Mouse (Mus musculus) adrenal gland, adult 2 months (tissue): ENCODE data around the gene Exoc3. TPM values are rescaled to one million over a fixed set of nuclear protein-coding genes. Genes with fewer than 3 reads are reported as not detected.

Experiments used
- DNase-seq: peaks from one replicate; pipeline ENCODE4 v3.0.0; 2021
- long read RNA-seq: library from polyadenylated mRNA; stranded (forward); transcript quantifications from one replicate; pipeline ENCODE4 v2.0.0, GENCODE M21; 2021
- polyA plus RNA-seq: library from polyadenylated mRNA; depleted of rRNA; stranded (reverse); fragments of >200 nt; gene quantifications from 2 replicates; pipeline ENCODE4 v1.2.3, GENCODE M21; 2012; rRNA removed
- total RNA-seq, 2 experiments: library from RNA; stranded (reverse); gene quantifications; 2 replicates each; pipeline ENCODE4 v1.2.3; 2021

Gene Exoc3
- 10 to 100 TPM; 54.2 to 69.9 TPM for total RNA-seq
- polyA plus RNA-seq, result 30.0 and 40.0 TPM in 2 replicates
- long read RNA-seq, full-length matches to known transcripts, result 48 of 64 reads
- long read RNA-seq, partial matches to known transcripts, result 6 of 64 reads
- long read RNA-seq, other reads (novel, unspliced or antisense), result 10 of 64 reads

DNA sequence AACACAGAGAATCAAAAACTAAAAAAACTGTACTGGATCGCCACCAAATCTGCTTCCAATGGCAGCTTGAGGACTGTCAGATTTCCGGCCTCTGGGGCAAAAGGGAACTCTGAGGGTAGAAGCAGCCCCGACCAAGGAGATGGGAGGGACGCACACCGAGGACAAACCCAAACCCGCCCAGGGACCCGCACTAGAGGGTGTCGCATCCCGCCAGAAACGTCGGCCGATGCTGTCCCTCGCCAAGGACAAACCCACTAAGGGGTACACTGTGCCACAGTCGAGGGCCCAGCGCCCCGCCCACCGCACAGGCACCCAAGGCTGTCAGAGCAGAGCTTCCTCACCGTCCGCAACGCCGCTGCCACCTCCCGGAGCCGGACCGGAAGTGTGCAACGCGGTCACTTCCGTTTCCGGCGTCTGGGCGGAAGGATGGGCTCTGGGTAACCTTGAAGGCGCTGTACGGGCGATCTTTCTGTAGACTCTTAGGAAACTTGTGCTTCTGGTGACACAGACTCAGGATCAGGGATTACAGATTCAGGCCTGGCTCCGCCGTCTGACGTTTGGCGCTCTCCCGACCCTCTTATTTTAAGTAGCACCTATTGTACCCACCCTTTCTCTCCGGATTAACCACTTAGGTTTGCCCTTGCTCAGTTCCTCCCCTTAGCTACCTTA, at the start of gene Exoc3:
TSS of gene Exoc3 (minus strand) at position 416 of the 669 bp plus-strand sequence.
- DNase-seq, result peak; percentile 94

DNA sequence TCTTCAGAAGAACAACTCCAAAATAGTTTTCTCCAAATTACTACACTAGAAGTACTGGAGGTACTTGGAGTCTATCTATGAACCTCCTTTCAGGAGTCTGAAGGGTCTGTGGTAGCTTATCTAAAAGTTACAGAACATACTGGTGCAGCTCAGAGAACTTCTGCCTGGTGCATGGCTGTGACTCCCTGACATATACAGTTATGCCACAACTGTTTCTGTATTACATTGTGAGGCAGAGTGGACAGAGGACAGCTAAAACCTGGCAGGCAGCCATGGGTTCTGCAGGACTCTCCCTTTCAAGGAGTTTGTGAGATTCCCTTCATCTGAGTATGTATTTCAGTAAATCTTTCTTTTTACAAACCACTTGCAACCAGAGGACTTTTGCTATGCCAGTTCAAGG, 38.0 kb upstream of the Exoc3 start:
- DNase-seq, result peak; percentile 45

DNA sequence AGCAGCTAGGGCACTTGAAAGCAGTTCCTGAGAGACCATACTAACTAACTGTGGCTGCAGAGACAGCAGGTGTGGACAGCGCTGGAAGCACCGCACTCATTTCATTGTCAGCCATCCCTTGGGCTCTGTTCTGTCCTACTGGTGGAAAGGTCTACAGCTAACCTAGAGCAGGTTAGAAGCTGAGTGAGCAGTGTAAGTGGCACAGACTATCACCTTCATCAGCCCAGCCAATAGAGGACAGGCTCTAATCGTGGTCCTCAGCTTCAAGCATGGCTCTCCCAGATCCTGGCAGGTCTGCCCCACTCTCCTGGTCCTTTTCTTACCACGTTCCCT, 37.3 kb upstream of the Exoc3 start:
- no peak for DNase-seq

DNA sequence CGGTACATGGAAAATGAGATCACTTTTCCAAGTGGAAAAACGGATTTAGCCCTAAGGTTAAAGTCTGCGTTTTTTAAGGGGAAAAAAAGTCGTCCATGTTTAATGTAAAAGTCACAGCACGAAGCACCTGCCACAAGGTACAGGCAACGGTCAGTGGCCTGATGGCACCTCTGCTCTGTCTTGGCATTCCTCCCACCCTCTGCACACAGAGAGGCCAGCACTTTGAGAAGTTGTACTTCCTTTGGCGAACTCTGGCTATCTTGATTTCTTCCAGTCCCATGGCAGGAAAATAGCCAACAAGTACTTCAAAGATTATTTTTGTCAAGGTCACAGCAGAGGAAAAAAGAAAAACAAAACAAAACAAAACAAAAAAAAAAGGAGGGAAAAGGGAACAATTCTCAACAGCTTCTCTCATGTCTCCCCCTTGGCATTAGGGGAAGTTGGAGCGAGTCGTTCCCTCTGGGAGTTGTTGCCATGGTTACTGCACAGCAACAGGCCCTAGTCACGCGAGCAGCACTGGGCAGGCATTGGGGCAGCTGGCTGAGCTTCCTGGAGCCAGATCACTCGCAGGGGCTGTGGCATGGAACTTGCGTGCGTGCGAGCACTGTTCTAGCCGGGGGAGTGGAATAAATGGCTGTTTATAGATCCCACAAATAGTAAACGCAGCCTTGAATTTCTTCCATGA, 36.8 kb upstream of the Exoc3 start:
- DNase-seq, result peak; percentile 84

DNA sequence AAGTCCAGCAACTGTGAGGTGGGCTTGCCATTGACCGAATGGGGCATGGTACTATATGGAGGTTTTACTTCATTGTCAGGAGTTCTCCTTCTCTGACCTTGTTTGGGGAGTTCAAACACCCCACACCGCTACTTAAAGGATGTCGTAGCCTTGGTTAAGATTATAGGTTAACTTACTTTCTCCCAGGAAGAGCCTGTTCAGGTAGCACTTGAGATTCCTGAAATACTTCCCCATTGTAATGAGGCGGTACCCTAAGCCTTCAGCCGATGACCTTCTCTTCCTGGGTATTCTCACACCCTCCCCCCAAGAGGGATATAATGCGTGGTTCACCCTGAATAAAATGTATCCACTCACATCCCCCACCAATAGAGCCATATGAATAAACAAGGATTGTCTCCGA, 29.0 kb upstream of the Exoc3 start:
- no peak for DNase-seq

DNA sequence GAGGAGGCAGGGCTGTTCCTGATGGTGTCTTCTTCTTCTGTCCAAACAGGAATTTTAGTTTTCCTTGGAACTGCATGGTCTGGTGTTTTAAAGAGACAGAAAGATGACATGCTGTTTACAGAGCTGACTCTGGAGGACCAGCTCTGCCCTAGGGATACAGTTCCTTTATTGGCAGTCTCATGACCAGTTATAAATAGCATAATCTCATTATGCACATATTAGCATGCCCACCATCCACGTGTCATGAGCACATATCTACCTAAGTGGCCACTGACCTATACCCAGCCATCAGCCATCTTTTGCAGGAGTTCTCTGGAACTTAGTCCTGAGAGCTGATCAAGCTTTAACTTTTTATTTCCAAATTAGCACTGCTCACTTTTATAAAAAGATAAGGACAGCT, 12.1 kb upstream of the Exoc3 start:
- no peak for DNase-seq

DNA sequence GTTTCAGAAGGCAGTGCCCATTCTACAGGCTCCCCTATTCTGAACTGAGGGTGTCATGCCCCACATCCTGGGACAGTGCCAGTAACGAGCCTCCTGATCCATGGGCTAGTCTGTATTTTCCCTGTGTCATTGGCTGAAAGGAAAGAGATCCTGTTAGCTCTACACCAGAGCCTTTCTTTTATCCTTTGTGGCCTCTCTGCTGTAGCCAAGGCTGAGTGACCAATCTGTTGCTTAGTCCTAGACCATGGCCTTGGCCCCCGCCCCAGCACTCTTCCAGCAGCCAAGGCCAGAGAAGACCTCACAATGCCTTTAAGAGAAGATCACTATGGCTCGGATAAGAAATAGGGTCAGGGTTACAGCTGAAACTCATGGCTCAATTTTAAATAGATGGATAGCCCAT, 9.9 kb upstream of the Exoc3 start:
- DNase-seq, result peak; percentile 85

DNA sequence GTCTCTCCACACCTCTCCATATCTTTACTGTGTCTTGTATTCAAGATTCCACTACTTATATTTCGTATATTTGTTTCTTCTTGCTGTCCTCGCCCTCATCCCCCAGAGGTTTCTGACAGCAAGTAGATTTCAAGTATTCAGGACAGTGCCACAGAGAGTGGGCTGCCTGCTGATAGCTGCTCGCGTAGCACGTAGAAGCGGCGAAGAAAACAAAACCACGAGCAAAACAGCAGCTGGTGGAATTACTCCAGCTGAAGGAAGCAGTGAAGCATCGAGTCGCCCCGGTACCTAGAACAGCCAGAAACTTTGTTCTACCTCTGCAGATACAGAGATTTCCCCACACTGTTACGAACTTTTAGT, 434 bp upstream of the Exoc3 start:
- no peak for DNase-seq

DNA sequence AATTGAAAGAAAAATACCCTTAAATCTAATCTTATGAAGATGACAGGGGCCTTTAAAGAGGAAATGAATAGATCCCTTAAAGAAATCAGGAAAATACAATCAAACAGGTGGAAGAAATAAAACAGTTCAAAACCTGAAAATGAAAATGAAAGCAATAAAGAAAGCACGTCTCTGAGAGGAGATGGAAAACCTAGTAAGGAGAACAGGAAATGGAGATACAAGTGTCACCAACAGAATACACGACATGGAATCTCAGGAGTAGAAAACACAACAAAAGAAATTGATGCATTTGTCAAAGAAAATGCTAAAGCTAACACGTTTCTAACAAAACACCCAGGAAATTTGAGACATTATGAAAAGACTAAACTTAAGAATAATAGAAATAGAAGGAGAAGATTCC, 12.1 kb downstream of the Exoc3 start:
- no peak for DNase-seq

DNA sequence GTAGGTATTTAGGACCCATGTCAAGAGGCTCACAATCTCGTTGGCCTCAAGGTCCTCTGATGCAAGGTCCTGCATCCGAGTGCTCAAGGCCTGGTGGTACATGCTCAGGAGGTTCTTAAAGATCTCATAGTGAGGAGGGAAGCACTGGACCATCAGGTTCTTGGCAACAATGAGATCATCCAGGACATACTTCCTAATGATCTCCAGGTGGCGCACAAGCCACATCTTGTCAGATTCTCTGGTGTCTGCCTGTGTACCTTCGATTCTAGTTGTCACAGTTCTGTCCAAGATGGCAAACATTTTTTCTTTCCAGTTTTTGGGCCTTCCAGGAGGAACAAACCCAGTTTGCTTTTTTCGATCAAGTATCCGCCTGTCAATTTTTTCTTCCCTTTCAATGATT, 15.9 kb downstream of the Exoc3 start:
- DNase-seq, result peak; percentile 17

DNA sequence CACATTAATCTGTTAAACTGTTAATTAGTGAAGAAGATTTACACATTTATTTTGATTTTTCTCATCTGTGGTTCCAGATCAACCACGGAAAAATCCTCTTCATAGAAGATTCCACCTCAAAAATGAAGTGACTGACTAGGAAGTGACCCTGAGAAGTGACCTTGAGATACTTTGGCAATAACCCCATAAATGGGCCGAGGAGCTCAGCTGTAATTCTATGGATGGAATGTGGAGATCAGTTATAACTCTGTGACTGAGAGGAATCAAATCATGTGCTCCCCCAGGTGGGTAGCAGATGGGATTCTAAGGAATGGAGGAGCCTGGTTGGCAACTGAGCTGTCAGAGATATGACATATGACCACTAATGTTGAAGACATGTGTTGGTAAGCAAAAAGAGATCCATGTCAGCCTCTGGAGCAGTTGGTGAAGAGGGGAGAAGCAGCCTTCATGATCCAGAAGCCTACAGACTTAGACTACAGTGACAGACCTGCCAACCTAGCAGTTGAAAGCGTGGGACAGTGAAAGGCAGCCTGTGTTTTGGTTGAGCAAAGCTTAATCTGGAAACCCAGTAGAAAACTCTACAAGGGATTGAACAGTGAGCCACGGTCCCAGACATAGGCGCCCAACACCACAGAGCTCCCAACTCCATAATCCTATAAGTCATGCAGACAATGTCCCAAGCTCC, 25.4 kb downstream of the Exoc3 start:
- peak; percentile 60 for DNase-seq

DNA sequence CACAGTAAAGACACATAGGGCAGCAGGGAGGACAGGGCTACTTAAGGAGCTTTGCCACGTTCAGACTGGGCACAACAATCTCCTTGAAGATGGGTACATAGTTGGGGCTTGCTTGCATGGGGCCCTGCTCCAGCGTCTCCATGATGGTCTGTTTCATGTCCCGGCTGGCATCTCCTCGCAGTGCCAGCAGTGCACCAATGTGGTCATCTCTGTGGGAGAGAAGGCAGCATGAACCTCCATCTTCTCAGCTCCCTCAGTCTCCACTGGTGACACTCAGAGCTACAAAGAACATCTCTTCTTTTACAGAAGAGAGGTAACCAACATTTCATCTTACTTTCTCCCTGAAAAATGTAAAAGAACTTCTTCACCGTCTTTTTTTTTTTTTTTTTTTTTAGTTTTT, 36.5 kb downstream of the Exoc3 start:
- no peak for DNase-seq

DNA sequence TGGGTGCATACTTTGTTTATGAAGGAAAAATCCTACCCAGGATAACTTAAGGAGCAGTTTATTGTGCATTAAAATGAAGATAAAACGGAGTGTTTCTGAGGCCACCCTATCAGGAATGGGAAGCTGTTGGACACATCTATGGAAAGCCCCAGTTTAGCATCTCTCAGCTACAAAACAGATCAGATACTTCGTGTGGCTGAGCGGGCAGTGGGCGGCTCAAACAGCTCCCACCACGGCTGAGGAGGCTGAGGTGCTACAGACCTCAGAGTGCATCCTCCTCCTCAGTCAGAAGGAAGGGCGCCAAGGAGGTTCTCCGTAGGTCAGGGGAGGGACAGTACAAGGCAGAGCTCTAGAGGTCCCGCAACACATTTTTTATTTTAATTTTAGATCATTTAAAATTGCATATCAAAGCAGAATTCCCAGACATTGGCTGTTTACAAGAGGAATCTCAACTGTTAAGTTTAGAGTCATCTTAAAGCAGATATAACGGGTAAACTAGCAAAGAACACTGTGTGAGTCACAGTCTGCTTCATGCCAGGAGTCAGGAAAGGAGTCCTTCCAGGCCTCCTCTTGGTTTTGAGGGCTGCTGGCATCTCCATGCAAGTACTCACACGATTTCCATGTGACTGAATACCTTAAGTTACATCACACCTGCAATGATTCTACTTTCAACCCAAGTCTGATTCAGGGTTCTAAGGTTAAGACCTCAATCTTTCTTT, 38.9 kb downstream of the Exoc3 start:
- no peak for DNase-seq

DNA sequence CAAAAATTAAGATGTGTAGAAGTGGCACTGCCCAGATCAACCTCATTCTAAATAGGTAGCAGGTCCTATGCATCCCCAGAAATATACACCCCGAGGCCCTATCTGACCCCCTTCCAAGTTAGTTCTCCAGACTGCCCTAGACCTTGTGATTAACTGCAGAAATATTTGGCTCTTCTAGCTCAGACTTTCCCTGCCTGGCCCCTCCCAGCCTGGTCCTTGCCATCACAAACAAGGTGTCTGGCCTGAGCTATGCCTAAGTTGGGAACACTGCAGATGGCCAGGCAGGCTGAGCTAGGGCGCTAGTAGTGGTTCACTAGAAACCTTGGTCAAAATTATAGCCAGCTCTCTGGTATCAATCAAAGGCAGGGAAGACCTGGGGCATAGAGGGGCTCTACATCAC, 41.0 kb downstream of the Exoc3 start:
- DNase-seq, result peak; percentile 47

DNA sequence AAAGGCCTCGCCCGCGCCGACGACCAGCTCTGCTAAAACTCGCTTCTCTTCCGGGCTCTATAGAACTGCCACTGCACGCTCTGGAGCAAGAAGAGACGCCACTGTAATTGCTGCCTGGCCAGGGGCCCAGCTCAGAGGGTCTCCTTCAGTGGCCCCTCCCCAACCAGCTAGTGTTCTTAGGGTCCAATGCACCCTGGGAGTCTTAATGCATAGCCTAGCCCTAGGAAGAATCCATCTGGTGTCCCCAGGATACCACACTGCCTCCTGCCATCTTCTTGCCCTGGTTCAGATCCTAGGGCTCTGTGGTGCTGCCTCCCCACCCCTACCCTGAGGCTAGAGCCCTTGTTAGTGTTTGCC, 41.5 kb downstream of the Exoc3 start:
- no peak for DNase-seq

DNA sequence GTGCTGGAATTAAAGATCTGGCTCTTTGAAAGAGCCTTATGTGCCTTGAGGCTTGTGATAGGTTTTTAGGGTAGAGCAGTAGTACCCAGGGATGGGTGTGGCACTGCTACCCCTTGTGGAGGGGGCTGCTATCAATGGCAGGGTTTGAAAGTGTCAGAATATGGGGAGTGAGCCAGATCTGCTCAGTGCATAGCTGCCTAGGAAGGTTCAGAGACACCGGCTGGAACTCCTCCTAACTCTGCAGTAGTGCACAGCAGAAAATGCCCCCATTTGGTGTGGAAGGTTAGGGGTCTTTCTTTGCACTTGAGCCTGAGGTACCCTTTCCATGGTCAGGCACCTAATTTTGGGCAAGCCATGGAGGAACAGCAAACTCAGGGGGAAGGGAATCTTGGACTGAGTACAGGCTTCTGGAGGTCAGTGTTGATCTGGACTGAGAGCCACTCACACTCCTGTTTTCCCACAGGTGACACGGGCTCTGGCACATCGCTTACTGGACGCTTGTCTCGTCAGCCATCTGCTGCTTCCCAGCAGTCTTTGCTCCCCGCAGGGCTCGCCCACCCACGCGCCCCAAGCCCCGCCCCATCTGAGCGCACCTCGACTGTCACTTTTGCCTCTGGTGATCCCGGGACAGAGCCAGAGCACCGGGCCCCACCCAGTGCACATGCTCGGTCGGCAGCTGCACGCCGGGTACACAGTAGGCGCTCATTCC, 42.0 kb downstream of the Exoc3 start:
- peak; percentile 71 for DNase-seq

DNA sequence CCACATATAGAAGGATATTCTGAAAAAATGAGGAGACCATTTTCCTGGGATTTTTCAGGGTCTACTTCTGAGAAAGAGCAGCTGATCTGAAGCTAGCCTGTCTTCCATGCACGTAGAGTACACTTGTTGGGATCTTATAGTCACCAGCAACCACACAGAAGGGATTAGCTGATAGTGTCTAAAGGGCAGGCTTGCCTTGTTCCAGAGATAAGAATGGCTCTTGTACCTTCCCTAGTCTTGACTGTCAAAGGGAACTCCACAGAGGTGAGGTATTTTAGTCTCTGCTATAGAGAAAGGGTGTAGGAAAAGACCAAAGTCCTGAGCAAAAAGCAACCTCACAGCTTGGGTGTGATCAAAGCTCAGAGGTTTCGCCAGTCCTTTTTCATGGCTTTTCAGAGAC, 61.2 kb downstream of the Exoc3 start:
- DNase-seq, result no peak

DNA sequence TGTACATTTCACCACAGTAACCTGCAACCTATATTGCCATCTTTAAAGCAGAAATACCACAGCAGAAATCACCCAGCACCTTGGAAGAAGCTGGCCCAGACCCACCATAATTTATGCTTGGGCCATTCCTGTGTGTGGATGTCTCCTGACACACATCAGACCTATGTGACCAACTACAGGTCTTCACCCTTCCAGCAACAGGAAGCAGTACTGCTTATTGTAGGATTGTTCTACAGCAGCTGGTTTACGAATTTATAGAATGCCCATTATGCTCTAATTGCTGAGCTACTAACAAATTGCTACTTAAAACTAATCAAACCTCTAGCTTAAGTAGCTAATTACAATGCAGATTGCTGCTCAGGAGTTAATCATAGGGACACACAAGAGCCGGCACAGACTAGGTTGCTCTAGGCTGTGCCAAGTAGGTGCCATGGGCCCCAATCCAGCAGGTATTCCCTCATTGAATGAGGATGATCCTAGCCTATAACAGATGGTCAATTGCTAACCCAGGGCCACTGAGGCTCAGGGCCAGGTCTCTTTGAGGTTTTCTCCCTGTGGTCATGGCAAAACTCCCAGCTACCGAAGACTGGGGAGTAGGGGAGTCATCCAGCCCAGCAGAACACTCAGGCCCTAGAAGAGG, 62.4 kb downstream of the Exoc3 start:
- no peak for DNase-seq

DNA sequence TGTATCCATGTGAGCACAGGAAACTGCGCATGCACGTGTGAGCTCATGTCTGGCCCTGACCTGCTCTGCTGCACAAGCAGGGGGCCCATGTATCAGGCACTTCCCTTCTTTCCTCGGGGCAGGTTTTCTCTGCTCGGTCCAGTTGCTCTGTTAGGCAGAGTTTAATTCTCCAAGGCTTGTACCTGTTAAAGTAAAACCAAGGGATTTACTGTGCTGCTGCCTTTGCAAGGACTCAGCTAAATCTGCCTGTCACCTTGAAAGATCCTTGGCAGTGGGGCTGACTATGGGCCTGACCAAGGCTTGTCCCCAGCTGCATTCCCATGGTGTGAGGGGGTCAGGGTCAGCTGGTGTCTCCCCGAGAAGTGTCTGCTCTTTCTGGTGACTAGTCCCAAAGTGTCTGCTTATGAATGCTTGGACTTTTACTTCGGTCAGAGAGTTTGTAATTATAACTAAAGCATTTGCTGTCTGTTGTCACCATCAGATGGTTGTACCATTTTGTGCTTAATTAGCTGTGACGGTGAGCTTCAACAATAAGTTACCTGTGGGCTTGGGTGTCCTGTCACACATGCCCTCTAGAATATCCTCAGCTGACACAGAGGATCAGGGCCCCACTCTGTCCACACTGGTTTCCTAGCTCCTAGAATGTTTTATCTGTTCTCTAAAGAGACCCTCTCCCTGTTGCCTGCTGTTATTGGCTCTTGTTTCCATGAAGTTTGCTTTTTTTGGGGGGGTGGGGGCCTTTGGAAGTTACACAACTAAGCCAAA, 64.2 kb downstream of the Exoc3 start:
- peak; percentile 30 for DNase-seq

DNA sequence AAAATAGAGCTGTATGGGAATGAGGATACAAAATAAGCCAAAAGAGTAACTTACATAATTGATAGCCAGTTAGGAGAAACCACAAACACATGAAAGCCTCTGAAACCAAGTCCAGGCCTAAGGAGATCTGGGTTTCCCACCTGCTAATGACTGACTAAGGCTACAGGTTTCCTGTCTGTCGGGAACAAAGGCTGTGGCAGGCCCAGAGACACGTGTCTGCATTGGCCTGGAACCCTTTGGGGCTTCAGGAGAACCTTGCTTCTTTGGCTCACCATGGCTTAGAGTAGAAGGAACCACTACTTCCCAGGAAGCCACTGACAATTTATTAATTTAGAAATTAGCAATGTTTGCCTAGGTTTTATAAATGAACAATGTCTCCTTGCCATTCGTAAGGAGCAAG, 65.2 kb downstream of the Exoc3 start:
- no peak for DNase-seq

DNA sequence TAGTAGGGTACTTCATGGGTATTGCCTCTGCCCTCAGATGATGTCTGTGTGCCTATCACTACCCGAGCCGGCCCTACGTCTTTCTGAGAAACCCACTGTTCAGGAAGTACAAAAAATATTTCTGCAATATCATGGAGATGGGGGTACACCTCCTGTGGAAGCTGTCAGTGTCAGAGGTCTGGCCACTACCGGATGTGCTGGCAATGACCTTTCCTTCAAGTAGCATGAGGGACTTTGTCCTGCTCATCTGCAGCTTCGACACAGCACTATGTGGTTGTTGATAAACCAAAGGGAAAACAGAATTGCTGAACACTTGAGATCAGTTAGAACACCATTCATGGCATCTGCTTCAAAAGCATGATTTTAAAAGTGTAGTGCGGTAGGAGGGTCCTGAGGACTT, 67.7 kb downstream of the Exoc3 start:
- DNase-seq, result no peak
